ENCODE assay signal across 8 mouse cellular contexts in genomic region chr9:57517113-57517512, GRCm38 (mm10). TPM values are rescaled to one million over a fixed set of nuclear protein-coding genes. Genes with fewer than 3 reads are reported as not detected.
DNase-seq lines count a peak whose midpoint lies in the region; ATAC-seq and TF ChIP-seq lines count a peak whose summit lies in the region.

No protein-coding gene starts in this region.

- peak; percentile 86 for TF ChIP-seq CTCF in gastrocnemius, adult 2 months (IDR thresholded peaks at IDR 0.05)

- no peak overlapping the region for H3K4me3 ChIP-seq in gastrocnemius, adult 2 months

- DNase-seq in gastrocnemius, adult 2 months = peak; percentile 41
- no peak for DNase-seq in gastrocnemius, postnatal 25 days
- DNase-seq in 416B (ENCODE audit: low read depth) = peak; percentile 81
- peak; percentile 91 for DNase-seq in induced T-regulatory cell, adult 2 months (ENCODE audit: low read depth)
- DNase-seq in lung, postnatal 25 days (ENCODE audit: low spot score) = peak; percentile 47
- peak; percentile 78 for DNase-seq in right cerebral cortex, postnatal 4 days

- intact Hi-C loops in gastrocnemius, adult 2 months (cut with DNase I) = no loop called here

- peak; percentile 30 for ATAC-seq in activated CD4-positive, CD25-positive, alpha-beta regulatory T cell, adult 4 months
- 0 out of 2 replicates have a peak, but pooled peaks have one; percentile 37 for ATAC-seq in erythroid progenitor cell, adult 5-6 weeks (replicated peaks; ENCODE audit: low FRiP score, poor library complexity, severe bottlenecking)

- H3K27ac ChIP-seq in gastrocnemius, adult 2 months = no peak overlapping the region

RNA-seq across cellular contexts. Expression of gene Cox5a, which starts 4.0 kb away (rescaled TPM):
- total RNA-seq in gastrocnemius, adult 2 months (2021) = 1,000 to 10,000 TPM; 1,176 to 1,655 TPM
- total RNA-seq in gastrocnemius, postnatal 25 days (2021) = 1,000 to 10,000 TPM; 1,447 to 1,511 TPM
- polyA plus RNA-seq in activated CD4-positive, CD25-positive, alpha-beta regulatory T cell, adult 4 months (2017; shearing (Covaris generic)) = 100 to 1,000 TPM; 315 to 368 TPM
- total RNA-seq in erythroid progenitor cell, adult 5-6 weeks (2015; ENCODE audit: low replicate concordance) = 138 and 226 TPM in 2 replicates
- 34.4 and 38.2 TPM in 2 replicates for total RNA-seq in erythroid progenitor cell, adult 5-6 weeks (2017; ENCODE audit: low replicate concordance)

RNA-seq across cellular contexts. Expression of gene Rpp25, which starts 13.3 kb away (rescaled TPM):
- not detected for total RNA-seq in gastrocnemius, adult 2 months (2021)
- not detected for total RNA-seq in gastrocnemius, postnatal 25 days (2021)
- polyA plus RNA-seq in activated CD4-positive, CD25-positive, alpha-beta regulatory T cell, adult 4 months (2017; shearing (Covaris generic)) = not detected
- not detected in 2 replicates for total RNA-seq in erythroid progenitor cell, adult 5-6 weeks (2015; ENCODE audit: low replicate concordance)
- total RNA-seq in erythroid progenitor cell, adult 5-6 weeks (2017; ENCODE audit: low replicate concordance) = not detected in 2 replicates

RNA-seq across cellular contexts. Expression of gene Fam219b, which starts 20.2 kb away (rescaled TPM):
- 1 to 10 TPM; 5.9 TPM for total RNA-seq in gastrocnemius, adult 2 months (2021)
- total RNA-seq in gastrocnemius, postnatal 25 days (2021) = 1 to 10 TPM; 3.3 to 5.6 TPM
- 10 to 100 TPM; 21.7 to 33.7 TPM for polyA plus RNA-seq in activated CD4-positive, CD25-positive, alpha-beta regulatory T cell, adult 4 months (2017; shearing (Covaris generic))
- 2.9 and 5.0 TPM in 2 replicates for total RNA-seq in erythroid progenitor cell, adult 5-6 weeks (2015; ENCODE audit: low replicate concordance)
- 3.5 and 5.9 TPM in 2 replicates for total RNA-seq in erythroid progenitor cell, adult 5-6 weeks (2017; ENCODE audit: low replicate concordance)

RNA-seq across cellular contexts. Expression of gene Mpi, which starts 35.5 kb away (rescaled TPM):
- total RNA-seq in gastrocnemius, adult 2 months (2021) = 10 to 100 TPM; 67.6 to 97.7 TPM
- total RNA-seq in gastrocnemius, postnatal 25 days (2021) = 10 to 100 TPM; 75.1 to 87.6 TPM
- 10 to 100 TPM in 1 of 2 experiments, 1 to 10 TPM in 1; 7.8 to 14.8 TPM for polyA plus RNA-seq in activated CD4-positive, CD25-positive, alpha-beta regulatory T cell, adult 4 months (2017; shearing (Covaris generic))
- total RNA-seq in erythroid progenitor cell, adult 5-6 weeks (2015; ENCODE audit: low replicate concordance) = 1.7 and 4.0 TPM in 2 replicates
- 0.26 and 1.4 TPM in 2 replicates for total RNA-seq in erythroid progenitor cell, adult 5-6 weeks (2017; ENCODE audit: low replicate concordance)

RNA-seq across cellular contexts. Expression of gene Scamp2, which starts 43.6 kb away (rescaled TPM):
- total RNA-seq in gastrocnemius, adult 2 months (2021) = 10 to 100 TPM; 39.6 to 46.4 TPM
- 10 to 100 TPM; 31.3 to 36.9 TPM for total RNA-seq in gastrocnemius, postnatal 25 days (2021)
- polyA plus RNA-seq in activated CD4-positive, CD25-positive, alpha-beta regulatory T cell, adult 4 months (2017; shearing (Covaris generic)) = 10 to 100 TPM; 68.7 to 92.7 TPM
- total RNA-seq in erythroid progenitor cell, adult 5-6 weeks (2015; ENCODE audit: low replicate concordance) = 23.8 and 28.1 TPM in 2 replicates
- 10.0 and 12.1 TPM in 2 replicates for total RNA-seq in erythroid progenitor cell, adult 5-6 weeks (2017; ENCODE audit: low replicate concordance)

Comparison
In these comparisons a context has a peak if more than half of its experiments do, and no peak if none do; other contexts are left out.
1. RNA of gene Cox5a, which starts 4.0 kb away (total RNA-seq): 1,176 to 1,655 TPM in gastrocnemius, adult 2 months and 1,447 to 1,511 TPM in gastrocnemius, postnatal 25 days; 34.4 to 226 TPM in erythroid progenitor cell, adult 5-6 weeks; every median in the first group is over 4 times any median in the second.